Mouse (Mus musculus) stomach, embryonic 16.5 days (tissue): Measurements from ENCODE around the gene Gclm. TPM values are rescaled to one million over a fixed set of nuclear protein-coding genes. Genes with fewer than 3 reads are reported as not detected.
"Not testable (repeated sequence)": the region's sequence is repeated elsewhere in the genome, so short reads cannot be mapped to it uniquely, and the experiment has no call there.

Experiments
- ATAC-seq: fragments of 200-750 bp; cut with Nextera tagmentation; 2 replicates; pipeline ENCODE4 v1.8.0; 2017; ENCODE audit warnings: moderate number of reproducible peaks, moderate TSS enrichment; ENCODE audit not compliant: insufficient read depth, low FRiP score
- H3K27ac ChIP-seq: fragments of 300-500 bp; sonication (generic); 2 replicates; pipeline ENCODE4 v1.5.1; 2014; ENCODE audit warnings: low read length
- H3K27me3 ChIP-seq: fragments of 300-500 bp; sonication (generic); 2 replicates; pipeline ENCODE4 v1.6.1; 2014; ENCODE audit warnings: low read length, control low read depth, mixed read lengths; ENCODE audit not compliant: control insufficient read depth, insufficient read depth
- H3K36me3 ChIP-seq: fragments of 300-500 bp; sonication (generic); 2 replicates; pipeline ENCODE4 v1.6.1; 2014; ENCODE audit warnings: low read length; ENCODE audit not compliant: control insufficient read depth, insufficient read depth
- H3K4me1 ChIP-seq: fragments of 300-500 bp; sonication (generic); 2 replicates; pipeline ENCODE4 v1.6.1; 2014; ENCODE audit warnings: low read length, control low read depth, mixed read lengths; ENCODE audit not compliant: control insufficient read depth, insufficient read depth
- H3K4me2 ChIP-seq: fragments of 300-500 bp; sonication (generic); 2 replicates; pipeline ENCODE4 v1.6.1; 2014; ENCODE audit warnings: low read depth, low read length, mixed read lengths
- H3K4me3 ChIP-seq: fragments of 300-500 bp; sonication (generic); replicated peaks from 2 replicates; pipeline ENCODE4 v1.5.1; 2014; ENCODE audit warnings: mild to moderate bottlenecking, low read length
- H3K9ac ChIP-seq: fragments of 300-500 bp; sonication (generic); 2 replicates; pipeline ENCODE4 v1.6.1; 2014; ENCODE audit warnings: low read length
- H3K9me3 ChIP-seq: fragments of 300-500 bp; sonication (generic); replicated peaks from 2 replicates; pipeline ENCODE4 v1.6.1; 2016; ENCODE audit warnings: low read length, control low read depth; ENCODE audit not compliant: control insufficient read depth
- WGBS: fragments of 180-500 bp; shearing (Covaris S2); extraction: QIAGEN DNeasy Blood & Tissue Kit; methylation state at CpG from one replicate; pipeline ENCODE4 v1.1.7; 2014; 5-methylcytosine and 5-hydroxymethylcytosine counted together
- polyA plus RNA-seq: library from polyadenylated mRNA; unstranded; fragments of >200 nt; fragmentation: Nextera tagmentation; extraction: Ambion mirVana; gene quantifications from 2 replicates; pipeline ENCODE4 v1.2.1, GENCODE M21; 2015

Gene Gclm
- polyA plus RNA-seq, 1 experiment from 2014 or later: 60.8 TPM

DNA sequence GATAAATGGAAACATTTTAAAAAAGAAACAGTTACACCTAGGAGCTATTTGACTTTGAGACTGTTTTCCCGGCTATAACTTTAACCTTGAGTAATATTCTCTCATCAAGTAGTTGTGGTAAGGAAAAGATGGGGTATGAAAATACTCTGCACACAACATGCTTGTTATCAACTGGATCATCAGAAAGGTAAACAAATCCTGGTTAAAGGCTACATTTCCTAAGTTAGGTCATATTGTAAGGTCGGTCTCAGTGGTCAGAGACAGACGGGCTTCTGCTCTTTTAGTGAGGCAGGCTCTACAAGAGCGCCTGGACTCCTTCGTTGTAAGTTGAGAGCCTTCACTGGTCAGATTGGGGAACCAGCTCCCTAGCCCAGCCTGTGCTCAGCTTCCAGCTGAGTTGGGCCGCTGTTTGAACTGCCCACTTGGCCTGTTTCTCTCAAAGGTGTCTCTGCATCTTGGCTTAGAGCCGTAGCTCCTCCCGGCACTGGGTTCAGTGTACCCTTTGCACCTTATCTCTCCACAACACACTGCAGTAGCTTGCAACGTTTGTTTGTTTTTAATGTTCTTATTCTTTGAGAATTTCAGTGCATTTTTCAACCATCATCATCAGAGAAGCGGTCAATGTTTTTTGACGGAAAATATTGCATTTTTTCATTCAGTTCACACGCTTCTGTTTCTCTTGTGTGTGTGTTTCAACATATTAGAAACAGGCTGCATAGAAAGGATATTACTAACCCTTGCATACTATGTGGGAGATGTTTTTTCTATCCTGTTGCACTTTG is 1.8 kb downstream of the Gclm start:
- no peak for ATAC-seq
- Histone ChIP-seq H3K36me3 (no peaks in the 10 kb centered on the region), H3K27me3 (no peaks in the 10 kb centered on the region), H3K4me3 (peak overlapping the region; percentile 88), H3K9me3 (0 out of 2 replicates have a peak, but pooled peaks cover 3% of the 10 kb centered on the region), H3K9ac (peak overlapping the region; percentile 48; the same call in 1 of the 2 replicates), H3K4me2 (peak overlapping the region; percentile 81), H3K27ac (0 out of 2 replicates have a peak overlapping the region, but pooled peaks have one; percentile 6), H3K4me1 (peaks cover 16% of the 10 kb centered on the region; the same call in 1 of the 2 replicates)
- WGBS: 47% methylated on average over 12 of the region's 12 CpGs

- no peak for ATAC-seq
- Histone ChIP-seq H3K27me3 (no peaks in the 10 kb centered on the region), H3K4me3 (no peak overlapping the region), H3K9ac (no peak overlapping the region), H3K4me1 (peaks cover 16% of the 10 kb centered on the region; the same call in 1 of the 2 replicates), H3K27ac (no peak overlapping the region), H3K9me3 (0 out of 2 replicates have a peak, but pooled peaks cover 3% of the 10 kb centered on the region), H3K4me2 (no peak overlapping the region), H3K36me3 (no peaks in the 10 kb centered on the region)
- WGBS: 94% methylated on average over 2 of the region's 2 CpGs
These were observed 2.4 kb downstream of the Gclm start for GRCm38 (mm10) chr3:122247768-122248100.

DNA sequence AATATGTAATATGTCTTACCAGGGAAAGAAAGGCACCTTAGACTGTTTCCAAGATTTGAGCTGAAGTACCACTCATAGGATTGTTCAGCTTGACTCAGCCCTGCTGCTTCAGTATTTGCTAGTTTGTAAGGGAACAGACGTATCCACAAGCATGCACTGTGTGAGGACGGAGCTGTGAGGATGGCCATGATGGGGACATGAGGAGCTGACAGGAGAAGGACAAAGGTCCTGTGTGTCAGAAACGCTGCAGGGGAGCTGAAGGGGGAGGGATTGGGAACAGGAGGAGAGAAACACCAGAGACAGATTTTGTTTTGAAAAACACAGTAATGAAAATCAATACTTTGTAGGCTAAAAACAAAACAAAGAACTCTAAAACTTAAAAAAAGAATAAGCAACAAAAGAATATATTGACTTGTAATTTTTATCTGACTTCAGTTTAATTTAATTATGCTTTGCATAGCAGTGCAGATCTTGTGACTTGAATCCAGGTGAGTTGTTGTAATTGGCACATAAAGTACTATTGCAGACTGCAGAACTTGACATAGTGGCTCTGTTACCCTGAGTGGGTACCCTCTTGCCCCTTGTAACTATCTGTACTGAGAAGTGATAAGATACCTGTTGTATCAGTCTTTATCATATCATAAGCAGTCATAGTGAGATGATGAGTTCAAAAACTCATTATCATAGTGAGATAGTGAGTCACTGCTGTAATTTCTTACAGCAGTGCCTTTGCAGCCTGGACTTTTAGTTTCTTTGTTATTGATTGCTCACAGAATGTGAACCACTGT is 7.3 kb downstream of the Gclm start:
- Histone ChIP-seq H3K27me3 (no peaks in the 10 kb centered on the region), H3K4me1 (no peaks in the 10 kb centered on the region), H3K9ac (no peak overlapping the region), H3K27ac (no peak overlapping the region), H3K36me3 (no peaks in the 10 kb centered on the region), H3K4me3 (no peak overlapping the region), H3K9me3 (0 out of 2 replicates have a peak, but pooled peaks cover 3% of the 10 kb centered on the region), H3K4me2 (no peak overlapping the region)
- 56% methylated on average over 3 of the region's 3 CpGs for WGBS
- ATAC-seq: no peak

- H3K4me2 ChIP-seq, H3K4me1 ChIP-seq, H3K36me3 ChIP-seq, H3K27ac ChIP-seq, H3K9me3 ChIP-seq, H3K9ac ChIP-seq, ATAC-seq, H3K4me3 ChIP-seq, H3K27me3 ChIP-seq: not testable (repeated sequence)
- WGBS: 85% methylated on average over 7 of the region's 7 CpGs
These were observed 8.7 kb downstream of the Gclm start for GRCm38 (mm10) chr3:122254050-122254449.

DNA sequence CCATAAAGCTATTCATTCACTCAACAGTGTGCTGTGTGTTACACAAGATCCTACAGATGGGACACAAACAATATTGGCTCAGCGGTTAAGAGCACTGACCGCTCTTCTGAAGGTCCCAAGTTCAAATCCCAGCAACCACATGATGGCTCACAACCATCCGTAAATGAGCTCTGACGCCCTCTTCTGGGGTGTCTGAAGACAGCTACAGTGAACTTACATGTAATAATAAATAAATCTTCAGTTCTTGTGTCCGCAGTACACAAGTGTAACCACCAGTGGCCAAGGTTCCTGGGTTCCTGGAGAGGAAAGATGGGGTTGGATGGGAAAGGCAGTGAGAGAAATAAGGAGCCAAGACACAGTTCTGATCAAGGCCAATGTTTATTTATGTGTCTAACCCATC is 24.6 kb downstream of the Gclm start:
- no peak overlapping the region for H3K4me2 ChIP-seq
- no peak overlapping the region for H3K9ac ChIP-seq
- no peak overlapping the region for H3K4me3 ChIP-seq
- H3K9me3 ChIP-seq: no peaks in the 10 kb centered on the region
- H3K27me3 ChIP-seq: no peaks in the 10 kb centered on the region
- H3K36me3 ChIP-seq: peaks cover 5% of the 10 kb centered on the region; the same call in 1 of the 2 replicates
- no peak for ATAC-seq
- peaks cover under 1% of the 10 kb centered on the region for H3K4me1 ChIP-seq
- 70% methylated on average over 5 of the region's 5 CpGs for WGBS
- no peak overlapping the region for H3K27ac ChIP-seq

GRCm38 (mm10) chr3:122272565-122272964 is 27.2 kb downstream of the Gclm start:
- 72% methylated on average over 1 of the region's 1 CpGs for WGBS
- ATAC-seq, H3K4me2 ChIP-seq, H3K27me3 ChIP-seq, H3K9ac ChIP-seq, H3K27ac ChIP-seq, H3K36me3 ChIP-seq, H3K4me3 ChIP-seq, H3K9me3 ChIP-seq: not testable (repeated sequence)
- H3K4me1 ChIP-seq: peaks cover 22% of the 10 kb centered on the region

DNA sequence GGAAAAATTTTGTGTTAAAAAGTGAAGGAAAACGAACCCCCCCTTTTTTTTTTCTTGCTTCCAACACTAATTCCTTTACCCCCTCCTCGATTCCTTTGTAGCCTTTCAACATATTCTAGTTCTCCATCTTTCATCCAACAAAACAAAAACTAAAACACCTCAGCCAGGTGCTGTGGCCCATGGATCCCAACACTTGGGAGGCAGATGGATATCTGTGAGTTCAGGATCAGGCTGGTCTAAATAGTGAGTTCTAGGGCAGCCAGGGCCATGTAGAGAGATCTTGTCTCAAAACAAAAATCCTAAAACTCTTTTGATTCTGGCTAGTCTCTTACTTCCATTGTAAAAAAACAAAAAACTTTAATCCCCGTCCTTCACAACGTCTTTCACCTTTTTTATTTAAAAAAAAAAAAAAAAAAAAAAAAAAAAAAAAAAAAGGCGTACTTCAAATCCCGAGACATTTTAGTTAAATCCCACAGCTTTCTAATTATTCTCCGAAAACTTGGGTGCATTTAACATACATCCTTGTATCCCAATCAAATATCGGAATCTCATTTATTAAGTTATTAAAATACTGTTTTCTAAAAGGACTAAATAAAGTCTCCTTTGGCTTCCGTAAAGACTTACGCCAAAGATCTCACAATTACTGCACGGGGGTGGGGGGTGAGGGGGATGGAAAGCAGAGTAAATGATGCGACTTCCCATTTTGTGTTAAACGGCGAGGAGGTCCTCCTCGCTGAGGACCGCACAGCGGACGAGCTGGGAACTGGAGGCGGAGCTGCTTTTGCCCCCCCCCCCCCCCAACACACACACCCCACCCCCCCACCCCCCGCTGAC is 28.3 kb downstream of the Gclm start:
- no peak for ATAC-seq
- peak overlapping the region; percentile 87 for H3K9ac ChIP-seq

GRCm38 (mm10) chr3:122274241-122275024 is 29.1 kb downstream of the Gclm start, which contains the start of gene Dnttip2:
Dnttip2 (plus strand) TSS chr3:122274388.
- Histone ChIP-seq H3K9me3 (no peaks in the 10 kb centered on the region), H3K4me1 (peaks cover 28% of the 10 kb centered on the region), H3K4me2 (peak within 1 kb of the TSS; percentile 59), H3K4me3 (peak within 1 kb of the TSS; percentile 87), H3K9ac (peak within 1 kb of the TSS; percentile 87), H3K27ac (peak within 1 kb of the TSS; percentile 34), H3K36me3 (0 out of 2 replicates have a peak, but pooled peaks cover 5% of the 10 kb centered on the region), H3K27me3 (no peaks in the 10 kb centered on the region)
- ATAC-seq: peak; percentile 96
- WGBS: under 1% methylated on average over 57 of the region's 57 CpGs

More for the DNA sequence above, 28.3 kb downstream of the Gclm start:
- H3K4me1 ChIP-seq: peaks cover 28% of the 10 kb centered on the region
- H3K27ac ChIP-seq: no peak overlapping the region
- H3K36me3 ChIP-seq: 0 out of 2 replicates have a peak, but pooled peaks cover 4% of the 10 kb centered on the region
- H3K4me3 ChIP-seq: peak overlapping the region; percentile 87
- H3K9me3 ChIP-seq: no peaks in the 10 kb centered on the region
- WGBS: 11% methylated on average over 19 of the region's 20 CpGs
- peak overlapping the region; percentile 45 for H3K4me2 ChIP-seq
- H3K27me3 ChIP-seq: no peaks in the 10 kb centered on the region
